Mouse (Mus musculus) hindbrain, postnatal 0 days (tissue): Measurements from ENCODE around the gene Nucb1. TPM values are rescaled to one million over a fixed set of nuclear protein-coding genes. Genes with fewer than 3 reads are reported as not detected.

Experiments used
- ATAC-seq: fragments of 200-750 bp; cut with Nextera tagmentation; 2 replicates; pipeline ENCODE4 v1.8.0; 2017; ENCODE audit warnings: mild to moderate bottlenecking, moderate TSS enrichment, moderate library complexity
- DNase-seq: peaks from one replicate; pipeline ENCODE4 v3.0.0-alpha.2; 2015; ENCODE audit warnings: low spot score
- H3K27ac ChIP-seq: fragments of 300-500 bp; sonication (generic); 2 replicates; pipeline ENCODE4 v1.5.1; 2014; ENCODE audit warnings: mild to moderate bottlenecking
- H3K27me3 ChIP-seq: fragments of 300-500 bp; sonication (generic); 2 replicates; pipeline ENCODE4 v1.6.1; 2014; ENCODE audit warnings: low read length, mixed read lengths; ENCODE audit not compliant: insufficient read depth
- H3K36me3 ChIP-seq: fragments of 300-500 bp; sonication (generic); 2 replicates; pipeline ENCODE4 v1.6.1; 2014; ENCODE audit warnings: low read length, mixed read lengths; ENCODE audit not compliant: insufficient read depth
- H3K4me1 ChIP-seq: fragments of 300-500 bp; sonication (generic); 2 replicates; pipeline ENCODE4 v1.6.1; 2014; ENCODE audit warnings: antibody characterized with exemption, low read length, mixed read lengths; ENCODE audit not compliant: insufficient read depth
- H3K4me2 ChIP-seq: fragments of 300-500 bp; sonication (generic); 2 replicates; pipeline ENCODE4 v1.6.1; 2014; ENCODE audit warnings: low read depth, mild to moderate bottlenecking, low read length, moderate library complexity, mixed read lengths
- H3K4me3 ChIP-seq: fragments of 300-500 bp; sonication (generic); 2 replicates; pipeline ENCODE4 v1.5.1; 2014; ENCODE audit warnings: low read length
- H3K9ac ChIP-seq: fragments of 300-500 bp; sonication (generic); replicated peaks from 2 replicates; pipeline ENCODE4 v1.6.1; 2014; ENCODE audit warnings: mild to moderate bottlenecking, low read length, moderate library complexity, mixed read lengths
- H3K9me3 ChIP-seq: fragments of 300-500 bp; sonication (generic); 2 replicates; pipeline ENCODE4 v1.6.1; 2016; ENCODE audit warnings: low read length, mixed read lengths
- CTCF ChIP-seq: IDR thresholded peaks from 2 replicates; pipeline ENCODE4 v1.5.1; 2016; ENCODE audit warnings: antibody characterized with exemption, control low read depth, low read depth
- WGBS: fragments of 180-500 bp; shearing (Covaris S2); extraction: QIAGEN DNeasy Blood & Tissue Kit; methylation state at CpG from one replicate; pipeline ENCODE4 v1.1.7; 2014; 5-methylcytosine and 5-hydroxymethylcytosine counted together
- polyA plus RNA-seq: library from polyadenylated mRNA; unstranded; fragments of >200 nt; fragmentation: Nextera tagmentation; extraction: Ambion mirVana; gene quantifications from 2 replicates; pipeline ENCODE4 v1.2.1, GENCODE M21; 2015
- total RNA-seq: library from RNA; depleted of rRNA; stranded (reverse); fragments of >200 nt; gene quantifications from 2 replicates; pipeline ENCODE4 v1.2.3, GENCODE M21; 2014

Nucb1 gene
- total and polyA plus RNA-seq, 2 experiments from 2014 or later: 93.7 to 144 TPM

GRCm38 (mm10) chr7:45470869-45471268, 39.3 kb downstream of the Nucb1 start:
- Histone ChIP-seq H3K36me3 (no peaks in the 10 kb centered on the region), H3K4me3 (no peak overlapping the region), H3K9ac (no peak overlapping the region), H3K27me3 (no peaks in the 10 kb centered on the region), H3K9me3 (no peaks in the 10 kb centered on the region), H3K4me1 (peaks cover 3% of the 10 kb centered on the region), H3K4me2 (no peak overlapping the region), H3K27ac (no peak overlapping the region)
- peak; percentile 80 for TF ChIP-seq CTCF
- ATAC-seq (no peak), DNase-seq (peak; percentile 89)
- 7% methylated on average over 3 of the region's 3 CpGs for WGBS

GRCm38 (mm10) chr7:45467090-45467670, 43.0 kb downstream of the Nucb1 start:
- peak overlapping the region; percentile 69 for H3K4me3 ChIP-seq
- DNase-seq: no peak
- peak overlapping the region; percentile 81; the same call in 1 of the 2 replicates for H3K9ac ChIP-seq
- H3K4me2 ChIP-seq: peak overlapping the region; percentile 93
- no peaks in the 10 kb centered on the region for H3K27me3 ChIP-seq
- no peak overlapping the region for H3K27ac ChIP-seq
- WGBS: 37% methylated on average over 7 of the region's 7 CpGs
- H3K4me1 ChIP-seq: peaks cover 8% of the 10 kb centered on the region
- H3K36me3 ChIP-seq: peaks cover 13% of the 10 kb centered on the region
- TF ChIP-seq CTCF: no peak
- H3K9me3 ChIP-seq: no peaks in the 10 kb centered on the region
- ATAC-seq: no peak

GRCm38 (mm10) chr7:45466283-45467089, 43.7 kb downstream of the Nucb1 start, which contains the start of gene Bax:
TSS of gene Bax (minus strand) at chr7:45466898.
- Histone ChIP-seq H3K4me2 (peak within 1 kb of the TSS; percentile 93), H3K9me3 (no peaks in the 10 kb centered on the region), H3K27me3 (no peaks in the 10 kb centered on the region), H3K9ac (peak within 1 kb of the TSS; percentile 81), H3K36me3 (peaks cover 13% of the 10 kb centered on the region), H3K4me3 (peak within 1 kb of the TSS; percentile 69), H3K4me1 (peaks cover 8% of the 10 kb centered on the region), H3K27ac (peak within 1 kb of the TSS; percentile 76)
- WGBS: under 1% methylated on average over 54 of the region's 58 CpGs
- peak; percentile 99 for DNase-seq
- peak; percentile 36; the same call in 1 of the 2 replicates for TF ChIP-seq CTCF
- peak; percentile 86 for ATAC-seq

- Histone ChIP-seq H3K9ac (peak overlapping the region; percentile 81), H3K27me3 (no peaks in the 10 kb centered on the region), H3K27ac (peak overlapping the region; percentile 76; the same call in 1 of the 2 replicates), H3K4me3 (peak overlapping the region; percentile 69), H3K4me1 (peaks cover 11% of the 10 kb centered on the region), H3K4me2 (peak overlapping the region; percentile 93), H3K9me3 (no peaks in the 10 kb centered on the region), H3K36me3 (peaks cover 13% of the 10 kb centered on the region)
- TF ChIP-seq CTCF: 0 out of 2 replicates have a peak, but pooled peaks have one; percentile 12
- no peak for DNase-seq
- 74% methylated on average over 9 of the region's 9 CpGs for WGBS
- no peak for ATAC-seq
These were observed 44.7 kb downstream of the Nucb1 start for GRCm38 (mm10) chr7:45465549-45465948.

- no peak overlapping the region for H3K4me2 ChIP-seq
- peaks cover 13% of the 10 kb centered on the region for H3K36me3 ChIP-seq
- no peaks in the 10 kb centered on the region for H3K27me3 ChIP-seq
- H3K4me3 ChIP-seq: no peak overlapping the region
- H3K27ac ChIP-seq: no peak overlapping the region
- H3K4me1 ChIP-seq: peaks cover 15% of the 10 kb centered on the region
- no peak for TF ChIP-seq CTCF
- peak overlapping the region; percentile 81; the same call in 1 of the 2 replicates for H3K9ac ChIP-seq
- ATAC-seq: no peak
- no peak for DNase-seq
- 94% methylated on average over 12 of the region's 12 CpGs for WGBS
- H3K9me3 ChIP-seq: no peaks in the 10 kb centered on the region
These were observed 45.1 kb downstream of the Nucb1 start for GRCm38 (mm10) chr7:45465112-45465511.

GRCm38 (mm10) chr7:45463987-45464778, 46.0 kb downstream of the Nucb1 start:
- Histone ChIP-seq H3K4me2 (no peak overlapping the region), H3K9ac (no peak overlapping the region), H3K36me3 (peaks cover 13% of the 10 kb centered on the region), H3K4me1 (peaks cover 17% of the 10 kb centered on the region), H3K27ac (no peak overlapping the region), H3K9me3 (no peaks in the 10 kb centered on the region), H3K4me3 (no peak overlapping the region), H3K27me3 (no peaks in the 10 kb centered on the region)
- WGBS: 95% methylated on average over 7 of the region's 7 CpGs
- ATAC-seq (no peak), DNase-seq (no peak)
- no peak for TF ChIP-seq CTCF
